Mouse (Mus musculus) lung, postnatal 0 days (tissue): ENCODE measurements at regions not wholly inside any gene's neighbourhood (a gene's known extent, or its start where the extent isn't known, plus 50 kb on each side); places are given as distances from the start of the nearest gene placed in this dataset.

ENCODE experiments used
- CTCF ChIP-seq: IDR thresholded peaks from 2 replicates; pipeline ENCODE4 v1.5.1; 2016; ENCODE audit warnings: antibody characterized with exemption, mild to moderate bottlenecking
- EP300 ChIP-seq: IDR thresholded peaks from 2 replicates; pipeline ENCODE4 v1.6.1; 2016; ENCODE audit warnings: antibody characterized with exemption, mild to moderate bottlenecking, control low read depth

- TF ChIP-seq CTCF: no peak
- no peak for TF ChIP-seq EP300
Measured at GRCm38 (mm10) chr10:44704143-44704542, 175.8 kb upstream of the Prdm1 start.
